Mouse (Mus musculus) liver, embryonic 11.5 days (tissue): ENCODE data around the gene Gm38431. TPM values are rescaled to one million over a fixed set of nuclear protein-coding genes. Genes with fewer than 3 reads are reported as not detected.

ENCODE experiments used
- ATAC-seq: fragments of 200-750 bp; cut with Nextera tagmentation; replicated peaks from 2 replicates; pipeline ENCODE4 v1.8.0; 2017; ENCODE audit warnings: moderate number of reproducible peaks, mild to moderate bottlenecking, moderate TSS enrichment, moderate library complexity; ENCODE audit not compliant: low FRiP score
- DNase-seq: peaks from one replicate; pipeline ENCODE4 v3.0.0-alpha.2; 2017; ENCODE audit warnings: low spot score
- H3K27ac ChIP-seq: fragments of 300-500 bp; sonication (generic); 2 replicates; pipeline ENCODE4 v1.5.1; 2014; ENCODE audit warnings: mild to moderate bottlenecking, low read depth, low read length, control low read depth
- H3K27me3 ChIP-seq: fragments of 300-500 bp; sonication (generic); replicated peaks from 2 replicates; pipeline ENCODE4 v1.6.1; 2014; ENCODE audit warnings: low read length, mixed read lengths; ENCODE audit not compliant: control insufficient read depth, insufficient read depth
- H3K36me3 ChIP-seq: fragments of 300-500 bp; sonication (generic); 2 replicates; pipeline ENCODE4 v1.6.1; 2014; ENCODE audit warnings: mild to moderate bottlenecking, low read length, moderate library complexity, mixed read lengths; ENCODE audit not compliant: control insufficient read depth, insufficient read depth
- H3K4me1 ChIP-seq: fragments of 300-500 bp; sonication (generic); replicated peaks from 2 replicates; pipeline ENCODE4 v1.6.1; 2014; ENCODE audit warnings: low read length, mixed read lengths; ENCODE audit not compliant: control insufficient read depth, insufficient read depth
- H3K4me2 ChIP-seq: fragments of 300-500 bp; sonication (generic); 2 replicates; pipeline ENCODE4 v1.6.1; 2014; ENCODE audit warnings: mild to moderate bottlenecking, control low read depth, moderate library complexity
- H3K4me3 ChIP-seq: fragments of 300-500 bp; sonication (generic); 2 replicates; pipeline ENCODE4 v1.5.1; 2014; ENCODE audit warnings: low read depth, low read length, control low read depth
- H3K9ac ChIP-seq: fragments of 300-500 bp; sonication (generic); 2 replicates; pipeline ENCODE4 v1.6.1; 2014; ENCODE audit warnings: low read depth, low read length, control low read depth
- H3K9me3 ChIP-seq: fragments of 300-500 bp; sonication (generic); 2 replicates; pipeline ENCODE4 v1.6.1; 2016; ENCODE audit warnings: low read length, inconsistent platforms, mixed read lengths; ENCODE audit not compliant: control insufficient read depth
- WGBS: fragments of 180-500 bp; shearing (Covaris S2); extraction: QIAGEN DNeasy Blood & Tissue Kit; methylation state at CpG from one replicate; pipeline ENCODE4 v1.1.7; 2014; 5-methylcytosine and 5-hydroxymethylcytosine counted together
- polyA plus RNA-seq: library from polyadenylated mRNA; unstranded; fragments of >200 nt; fragmentation: Nextera tagmentation; extraction: Ambion mirVana; gene quantifications from 2 replicates; pipeline ENCODE4 v1.2.1, GENCODE M21; 2014

Gm38431 gene
- polyA plus RNA-seq = 4.2 and 4.3 TPM in 2 replicates

GRCm38 (mm10) chr9:21091707-21092320 lies at the start of gene Gm38431, which contains the start of gene Raver1:
TSS of gene Gm38431 (minus strand) at chr9:21091997.
TSS of gene Raver1 (minus strand) at chr9:21092008.
- peaks cover 22% of the 10 kb centered on the region for H3K36me3 ChIP-seq
- H3K9me3 ChIP-seq = no peaks in the 10 kb centered on the region
- H3K27me3 ChIP-seq = no peaks in the 10 kb centered on the region
- WGBS = under 1% methylated on average over 54 of the region's 54 CpGs
- H3K9ac ChIP-seq = peak within 1 kb of the TSS; percentile 65
- H3K4me3 ChIP-seq = peak within 1 kb of the TSS; percentile 73
- peak within 1 kb of the TSS; percentile 65 for H3K27ac ChIP-seq
- peak; percentile 96 for DNase-seq
- peak within 1 kb of the TSS; percentile 95 for H3K4me2 ChIP-seq
- H3K4me1 ChIP-seq = peaks cover 18% of the 10 kb centered on the region
- ATAC-seq = peak; percentile 99

GRCm38 (mm10) chr9:21138386-21138785 lies 46.6 kb upstream of the Gm38431 start:
- ATAC-seq = no peak
- Histone ChIP-seq H3K27me3 (no peaks in the 10 kb centered on the region), H3K27ac (no peak overlapping the region), H3K36me3 (peaks cover 41% of the 10 kb centered on the region), H3K9ac (no peak overlapping the region), H3K4me2 (no peak overlapping the region), H3K9me3 (no peaks in the 10 kb centered on the region), H3K4me1 (peaks cover 5% of the 10 kb centered on the region; the same call in 1 of the 2 replicates), H3K4me3 (no peak overlapping the region)
- 69% methylated on average over 4 of the region's 4 CpGs for WGBS
- DNase-seq = no peak

- no peak overlapping the region for H3K27ac ChIP-seq
- H3K4me3 ChIP-seq = no peak overlapping the region
- no peak for DNase-seq
These were observed 45.4 kb upstream of the Gm38431 start for GRCm38 (mm10) chr9:21137229-21137628.

GRCm38 (mm10) chr9:21136401-21136800 lies 44.6 kb upstream of the Gm38431 start:
- H3K27ac ChIP-seq = no peak overlapping the region
- H3K27me3 ChIP-seq = no peaks in the 10 kb centered on the region
- WGBS = 58% methylated on average over 6 of the region's 6 CpGs
- H3K4me3 ChIP-seq = no peak overlapping the region
- no peak overlapping the region; the same call in 1 of the 2 replicates for H3K9ac ChIP-seq
- no peak overlapping the region for H3K4me2 ChIP-seq
- peaks cover 22% of the 10 kb centered on the region for H3K36me3 ChIP-seq
- ATAC-seq = no peak
- peaks cover 5% of the 10 kb centered on the region; the same call in 1 of the 2 replicates for H3K4me1 ChIP-seq
- H3K9me3 ChIP-seq = no peaks in the 10 kb centered on the region
- no peak for DNase-seq

More at GRCm38 (mm10) chr9:21137229-21137628, 45.4 kb upstream of the Gm38431 start:
- H3K4me1 ChIP-seq = peaks cover 5% of the 10 kb centered on the region; the same call in 1 of the 2 replicates
- H3K36me3 ChIP-seq = peaks cover 29% of the 10 kb centered on the region
- WGBS = 48% methylated on average over 3 of the region's 3 CpGs
- H3K9ac ChIP-seq = no peak overlapping the region
- no peak overlapping the region for H3K4me2 ChIP-seq
- peak; percentile 29; the same call in 1 of the 2 replicates for ATAC-seq
- H3K9me3 ChIP-seq = no peaks in the 10 kb centered on the region
- no peaks in the 10 kb centered on the region for H3K27me3 ChIP-seq

GRCm38 (mm10) chr9:21135941-21136381 lies 44.2 kb upstream of the Gm38431 start:
- WGBS = 46% methylated on average over 1 of the region's 1 CpGs
- H3K9ac ChIP-seq = no peak overlapping the region; the same call in 1 of the 2 replicates

GRCm38 (mm10) chr9:21135329-21135890 lies 43.6 kb upstream of the Gm38431 start:
- Histone ChIP-seq H3K4me2 (no peak overlapping the region), H3K4me1 (peaks cover 7% of the 10 kb centered on the region), H3K9me3 (no peaks in the 10 kb centered on the region), H3K27ac (no peak overlapping the region; the same call in 1 of the 2 replicates), H3K36me3 (peaks cover 13% of the 10 kb centered on the region), H3K9ac (no peak overlapping the region), H3K4me3 (no peak overlapping the region), H3K27me3 (no peaks in the 10 kb centered on the region)
- ATAC-seq (no peak), DNase-seq (no peak)
- WGBS = 74% methylated on average over 4 of the region's 4 CpGs

More at GRCm38 (mm10) chr9:21135941-21136381, 44.2 kb upstream of the Gm38431 start:
- no peaks in the 10 kb centered on the region for H3K27me3 ChIP-seq
- DNase-seq = no peak
- no peak overlapping the region for H3K4me2 ChIP-seq
- no peaks in the 10 kb centered on the region for H3K9me3 ChIP-seq
- ATAC-seq = no peak
- H3K36me3 ChIP-seq = peaks cover 18% of the 10 kb centered on the region
- H3K27ac ChIP-seq = no peak overlapping the region
- no peak overlapping the region for H3K4me3 ChIP-seq
- H3K4me1 ChIP-seq = peaks cover 5% of the 10 kb centered on the region; the same call in 1 of the 2 replicates

GRCm38 (mm10) chr9:21134595-21135328 lies 43.0 kb upstream of the Gm38431 start:
- ATAC-seq (no peak), DNase-seq (no peak)
- H3K4me2 ChIP-seq = no peak overlapping the region
- no peak overlapping the region for H3K9ac ChIP-seq
- peaks cover 7% of the 10 kb centered on the region for H3K36me3 ChIP-seq
- 64% methylated on average over 9 of the region's 9 CpGs for WGBS
- peak overlapping the region; percentile 5; the same call in 1 of the 2 replicates for H3K27ac ChIP-seq
- H3K4me3 ChIP-seq = no peak overlapping the region
- no peaks in the 10 kb centered on the region for H3K9me3 ChIP-seq
- H3K4me1 ChIP-seq = peaks cover 9% of the 10 kb centered on the region
- H3K27me3 ChIP-seq = no peaks in the 10 kb centered on the region

- Histone ChIP-seq H3K4me2 (no peak overlapping the region), H3K4me1 (peaks cover 9% of the 10 kb centered on the region), H3K36me3 (0 out of 2 replicates have a peak, but pooled peaks cover 2% of the 10 kb centered on the region), H3K4me3 (no peak overlapping the region), H3K27me3 (no peaks in the 10 kb centered on the region), H3K27ac (no peak overlapping the region), H3K9me3 (no peaks in the 10 kb centered on the region), H3K9ac (no peak overlapping the region)
- no peak for DNase-seq
- WGBS = 52% methylated on average over 9 of the region's 9 CpGs
- ATAC-seq = no peak
These were observed 41.4 kb upstream of the Gm38431 start for GRCm38 (mm10) chr9:21133064-21133707.
